Mouse (Mus musculus): ENCODE results near the gene Ppfia1.

DNA sequence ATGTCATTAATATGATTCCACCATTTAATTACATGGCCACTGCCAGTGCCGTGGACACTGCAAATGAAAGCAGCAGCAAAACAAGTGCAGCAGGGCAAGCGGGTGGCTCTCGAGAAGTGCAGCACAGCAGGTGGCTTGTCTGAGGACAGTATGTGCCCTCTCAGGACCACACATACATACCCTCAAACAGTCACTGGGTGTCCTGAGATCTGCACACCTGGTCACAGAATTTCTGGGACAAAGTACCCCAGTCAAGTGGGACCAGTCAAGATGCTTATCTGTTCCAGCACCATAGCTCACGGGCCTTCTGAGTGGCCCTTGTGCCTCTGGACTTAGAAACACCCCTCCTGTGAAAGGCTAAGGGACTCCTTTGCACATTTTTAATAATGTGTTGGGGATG is 49.6 kb downstream of the Ppfia1 start:
- TF ChIP-seq CTCF (IDR thresholded peaks at IDR 0.05; ENCODE audit: borderline replicate concordance, insufficient read depth, low read depth, low read length) (no peak), POLR2A (IDR thresholded peaks at IDR 0.05; ENCODE audit: borderline replicate concordance, insufficient read depth, low read length) (no peak)

All from cerebellum, adult 2 months (tissue).